8 mouse cellular contexts compared by ENCODE assay signal in genomic region chr4:149792159-149792800, GRCm38 (mm10). TPM values are rescaled to one million over a fixed set of nuclear protein-coding genes. Genes with fewer than 3 reads are reported as not detected.
A peak's percentile ranks its signal among the peaks of the same experiment; 100 is the strongest.
DNase-seq lines count a peak whose midpoint lies in the region; ATAC-seq and TF ChIP-seq lines count a peak whose summit lies in the region.

No protein-coding gene starts in this region.

- peak; percentile 51; the same call in 1 of the 2 replicates for TF ChIP-seq POLR2A in lung, adult 2 months (IDR thresholded peaks at IDR 0.05; ENCODE audit: borderline replicate concordance, extremely low read depth, low read depth, low read length)

- H3K27me3 ChIP-seq in hindbrain, postnatal 0 days (ENCODE audit: insufficient read depth, low read length): no peaks in the 10 kb centered on the region
- no peaks in the 10 kb centered on the region for H3K27me3 ChIP-seq in intestine, embryonic 16.5 days (replicated peaks; ENCODE audit: control insufficient read depth, insufficient read depth, low read length)

- no peak overlapping the region for H3K4me3 ChIP-seq in lung, adult 2 months (replicated peaks; ENCODE audit: extremely low read depth, low read depth, low read length)
- H3K4me3 ChIP-seq in hindbrain, postnatal 0 days (ENCODE audit: low read length): no peak overlapping the region
- H3K4me3 ChIP-seq in intestine, embryonic 16.5 days (ENCODE audit: low read length): no peak overlapping the region

- H3K9me3 ChIP-seq in hindbrain, postnatal 0 days (ENCODE audit: low read length): no peaks in the 10 kb centered on the region
- no peaks in the 10 kb centered on the region for H3K9me3 ChIP-seq in intestine, embryonic 16.5 days (ENCODE audit: control insufficient read depth, low read length)

- H3K4me2 ChIP-seq in hindbrain, postnatal 0 days (ENCODE audit: low read depth, low read length): no peak overlapping the region
- H3K4me2 ChIP-seq in intestine, embryonic 16.5 days (ENCODE audit: low read depth, low read length): no peak overlapping the region

- DNase-seq in adrenal gland, adult (ENCODE audit: inconsistent age in 2 of 2, low spot score in 1 of 2): peak; percentile 81 to 89
- no peak for DNase-seq in adrenal gland, adult 18-20 months (ENCODE audit: low spot score in 2 of 2)
- peak; percentile 54 for DNase-seq in right cerebral cortex, adult 18-20 months
- DNase-seq in right cerebral cortex, postnatal 36 days (ENCODE audit: low spot score in 2 of 2): no peak
- peak; percentile 52 for DNase-seq in lung, adult 2 months
- no peak for DNase-seq in cerebellum, adult 11-12 months
- DNase-seq in hindbrain, postnatal 0 days (ENCODE audit: low spot score): no peak

- ATAC-seq in hindbrain, postnatal 0 days: no peak
- no peak for ATAC-seq in intestine, embryonic 16.5 days

- no peak for TF ChIP-seq CTCF in lung, adult 2 months (IDR thresholded peaks at IDR 0.05; ENCODE audit: insufficient read depth, low read length)
- TF ChIP-seq CTCF in hindbrain, postnatal 0 days (IDR thresholded peaks at IDR 0.05; ENCODE audit: low read depth): no peak

- 9% methylated on average over 10 of the region's 10 CpGs for WGBS in lung, adult 2 months
- 61% methylated on average over 10 of the region's 10 CpGs for WGBS in hindbrain, postnatal 0 days
- 35% methylated on average over 10 of the region's 10 CpGs for WGBS in intestine, embryonic 16.5 days

- H3K36me3 ChIP-seq in hindbrain, postnatal 0 days (ENCODE audit: insufficient read depth, low read length): no peaks in the 10 kb centered on the region
- H3K36me3 ChIP-seq in intestine, embryonic 16.5 days (ENCODE audit: control insufficient read depth, insufficient read depth, low read length): no peaks in the 10 kb centered on the region

- H3K9ac ChIP-seq in hindbrain, postnatal 0 days (replicated peaks; ENCODE audit: low read length): no peak overlapping the region
- no peak overlapping the region for H3K9ac ChIP-seq in intestine, embryonic 16.5 days (ENCODE audit: low read depth, low read length)

- no peak overlapping the region for H3K27ac ChIP-seq in hindbrain, postnatal 0 days
- H3K27ac ChIP-seq in intestine, embryonic 16.5 days (ENCODE audit: low read length): no peak overlapping the region

- peaks cover 14% of the 10 kb centered on the region for H3K4me1 ChIP-seq in lung, adult 2 months (ENCODE audit: control insufficient read depth, insufficient read depth, low read length)
- peaks cover 3% of the 10 kb centered on the region; the same call in 1 of the 2 replicates for H3K4me1 ChIP-seq in hindbrain, postnatal 0 days (ENCODE audit: insufficient read depth, low read length)
- peaks cover 25% of the 10 kb centered on the region for H3K4me1 ChIP-seq in intestine, embryonic 16.5 days (ENCODE audit: control insufficient read depth, insufficient read depth, low read length)

RNA-seq across cellular contexts. Expression of gene Slc25a33, which starts 18.2 kb away (rescaled TPM):
- 10 to 100 TPM; 16.3 to 24.3 TPM for total RNA-seq in adrenal gland, adult 18-20 months (2021)
- 9.5 and 12.7 TPM in 2 replicates for polyA plus RNA-seq in lung, adult 2 months (2012; rRNA removed)
- 20.4 and 21.6 TPM in 2 replicates for total RNA-seq in hindbrain, postnatal 0 days (2014; rRNA removed)
- 38.2 and 39.6 TPM in 2 replicates for polyA plus RNA-seq in hindbrain, postnatal 0 days (2015; fragmentation: Nextera tagmentation; extraction: Ambion mirVana)
- polyA plus RNA-seq in intestine, embryonic 16.5 days (2015; fragmentation: Nextera tagmentation; extraction: Ambion mirVana): 6.8 and 9.1 TPM in 2 replicates

RNA-seq across cellular contexts. Expression of gene Tmem201, which starts 54.4 kb away (rescaled TPM):
- 10 to 100 TPM; 27.8 to 29.0 TPM for total RNA-seq in adrenal gland, adult 18-20 months (2021)
- 34.0 TPM in 2 replicates for polyA plus RNA-seq in lung, adult 2 months (2012; rRNA removed)
- 69.8 and 80.2 TPM in 2 replicates for total RNA-seq in hindbrain, postnatal 0 days (2014; rRNA removed)
- polyA plus RNA-seq in hindbrain, postnatal 0 days (2015; fragmentation: Nextera tagmentation; extraction: Ambion mirVana): 41.2 and 44.7 TPM in 2 replicates
- polyA plus RNA-seq in intestine, embryonic 16.5 days (2015; fragmentation: Nextera tagmentation; extraction: Ambion mirVana): 21.2 and 22.8 TPM in 2 replicates

Comparison
In these comparisons a context has a peak if more than half of its experiments do, and no peak if none do; other contexts are left out.
1. DNase-seq: peak in adrenal gland, adult (2 of 2), right cerebral cortex, adult 18-20 months (single experiment) and lung, adult 2 months (single experiment); none in adrenal gland, adult 18-20 months (0 of 2), right cerebral cortex, postnatal 36 days (0 of 2), cerebellum, adult 11-12 months (single experiment) and hindbrain, postnatal 0 days (single experiment).